Mouse (Mus musculus) spleen, adult 2 months (tissue): Measurements from ENCODE around the gene Nrxn3. TPM values are rescaled to one million over a fixed set of nuclear protein-coding genes. Genes with fewer than 3 reads are reported as not detected.

Experiments
- DNase-seq, 2 experiments: peaks; one replicate each; pipeline versions ENCODE4 v3.0.0 to v3.0.0-alpha.2; 2012 to 2021; ENCODE audit warnings: low spot score in 2 of 2, low read depth in 1 of 2
- H3K27ac ChIP-seq: fragments of 200-500 bp; 2 replicates; pipeline ENCODE4 v1.5.1; 2012; ENCODE audit warnings: low read length, inconsistent platforms; ENCODE audit not compliant: insufficient read depth
- H3K27me3 ChIP-seq: fragments of 200-500 bp; 2 replicates; pipeline ENCODE4 v1.6.1; 2012; ENCODE audit warnings: mild to moderate bottlenecking, moderate library complexity, low read length, inconsistent platforms; ENCODE audit not compliant: control insufficient read depth, insufficient read depth
- H3K36me3 ChIP-seq: fragments of 200-500 bp; 2 replicates; pipeline ENCODE4 v1.6.1; 2012; ENCODE audit warnings: mild to moderate bottlenecking, low read length, inconsistent platforms; ENCODE audit not compliant: control insufficient read depth, insufficient read depth
- H3K4me1 ChIP-seq: fragments of 200-500 bp; 2 replicates; pipeline ENCODE4 v1.6.1; 2011; ENCODE audit warnings: inconsistent platforms; ENCODE audit not compliant: control insufficient read depth, insufficient read depth, insufficient read length
- H3K4me3 ChIP-seq: fragments of 200-500 bp; 2 replicates; pipeline ENCODE4 v1.5.1; 2011; ENCODE audit warnings: mild to moderate bottlenecking, inconsistent platforms; ENCODE audit not compliant: insufficient read depth, insufficient read length; ENCODE audit errors: extremely low read depth
- CTCF ChIP-seq: fragments of 200-500 bp; IDR thresholded peaks from 2 replicates; pipeline ENCODE4 v1.5.1; 2011; ENCODE audit warnings: mild to moderate bottlenecking, inconsistent platforms; ENCODE audit not compliant: insufficient read depth, insufficient read length, insufficient replicate concordance; ENCODE audit errors: extremely low read depth
- POLR2A ChIP-seq: fragments of 200-500 bp; IDR thresholded peaks from 2 replicates; pipeline ENCODE4 v1.6.1; 2011; ENCODE audit warnings: low read depth, low read length, inconsistent platforms
- WGBS: fragments of 180-500 bp; shearing (Covaris S2); methylation state at CpG from one replicate; pipeline ENCODE4 v1.1.7; 2018; 5-methylcytosine and 5-hydroxymethylcytosine counted together
- polyA plus RNA-seq: library from polyadenylated mRNA; depleted of rRNA; stranded (reverse); fragments of >200 nt; gene quantifications from 2 replicates; pipeline ENCODE4 v1.2.3, GENCODE M21; 2012

Gene Nrxn3
- polyA plus RNA-seq, 1 experiment: not detected

GRCm38 (mm10) chr12:89072436-89072835, 349.8 kb downstream of the Nrxn3 start:
- H3K27me3 ChIP-seq: no peaks in the 10 kb centered on the region
- H3K36me3 ChIP-seq: no peaks in the 10 kb centered on the region
- no peak for DNase-seq
- TF ChIP-seq CTCF (no peak), POLR2A (no peak)
- no peak overlapping the region for H3K27ac ChIP-seq
- H3K4me1 ChIP-seq: no peaks in the 10 kb centered on the region
- H3K4me3 ChIP-seq: no peak overlapping the region

DNA sequence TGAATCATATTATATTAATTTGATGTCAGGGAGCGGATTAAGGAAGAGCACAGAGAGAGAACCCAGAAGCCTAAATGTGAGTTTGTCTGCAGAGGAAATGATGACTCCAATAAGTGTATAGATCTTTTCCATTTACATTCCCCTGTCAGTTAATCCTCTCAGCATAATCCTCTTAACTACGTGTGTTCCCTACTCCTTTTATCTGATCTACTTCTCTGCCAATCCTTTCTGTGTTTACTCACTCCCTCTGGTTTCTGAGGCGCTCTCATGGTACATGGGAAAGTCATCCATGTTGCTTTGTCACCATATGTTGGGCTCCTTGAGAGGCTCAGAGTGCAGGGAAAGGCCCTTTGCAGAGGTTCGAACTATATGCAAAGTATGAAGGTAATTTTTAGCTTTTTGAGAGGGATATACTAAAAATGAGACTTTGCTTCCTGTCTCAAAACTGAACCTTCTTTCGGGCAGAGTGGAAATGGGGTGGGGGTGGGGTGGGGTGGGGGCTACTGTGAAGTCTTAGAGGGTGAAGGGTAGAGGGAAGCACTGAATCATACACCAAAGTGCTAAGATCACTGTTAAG, 350.6 kb downstream of the Nrxn3 start:
- no peaks in the 10 kb centered on the region for H3K4me1 ChIP-seq
- no peaks in the 10 kb centered on the region for H3K36me3 ChIP-seq
- TF ChIP-seq CTCF: no peak
- no peak for TF ChIP-seq POLR2A
- no peak for DNase-seq
- no peaks in the 10 kb centered on the region for H3K27me3 ChIP-seq
- no peak overlapping the region for H3K27ac ChIP-seq
- no peak overlapping the region for H3K4me3 ChIP-seq
- 71% methylated on average over 5 of the region's 5 CpGs for WGBS

DNA sequence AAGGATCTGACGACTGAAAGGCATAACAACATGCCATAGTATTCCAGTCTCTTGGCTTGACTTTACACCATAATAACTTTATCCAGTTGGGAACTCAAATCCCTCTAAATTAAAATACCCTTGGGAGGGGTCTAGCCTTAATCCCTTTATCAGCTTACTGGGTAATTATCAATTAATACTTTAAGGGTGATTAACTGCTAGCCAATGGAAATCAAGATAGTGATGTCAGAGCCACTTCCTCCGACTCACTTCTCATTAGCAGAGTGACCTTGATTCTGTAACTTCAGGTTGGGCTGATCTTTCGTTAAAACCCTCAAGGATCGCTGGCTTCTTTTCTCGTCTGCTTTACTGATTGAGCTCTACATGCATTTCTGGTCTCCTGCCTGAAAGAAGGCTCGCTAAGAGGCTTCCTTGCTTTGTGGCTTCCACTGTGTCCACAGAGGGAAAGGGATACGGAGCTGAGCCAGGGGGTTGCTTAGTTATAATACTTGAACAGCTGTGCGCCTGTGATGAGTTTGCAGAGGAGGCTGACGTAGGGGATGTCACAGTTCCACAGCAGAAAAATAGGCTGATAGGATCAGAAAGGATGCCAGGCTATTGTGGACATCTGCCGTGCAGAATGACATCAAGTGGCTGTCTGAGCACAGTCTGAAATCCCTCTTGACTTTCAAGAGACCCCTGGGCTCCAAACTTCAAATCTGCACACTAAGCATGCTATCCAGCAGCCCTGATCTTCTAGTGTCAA, 352.0 kb downstream of the Nrxn3 start:
- H3K4me1 ChIP-seq: no peaks in the 10 kb centered on the region
- no peaks in the 10 kb centered on the region for H3K36me3 ChIP-seq
- H3K27me3 ChIP-seq: no peaks in the 10 kb centered on the region
- WGBS: 74% methylated on average over 10 of the region's 10 CpGs
- H3K27ac ChIP-seq: no peak overlapping the region
- no peak for DNase-seq
- H3K4me3 ChIP-seq: no peak overlapping the region
- TF ChIP-seq POLR2A (no peak), CTCF (no peak)

- TF ChIP-seq POLR2A: no peak
- TF ChIP-seq CTCF: no peak
- 89% methylated on average over 8 of the region's 8 CpGs for WGBS
- no peak for DNase-seq
These were observed 371.3 kb downstream of the Nrxn3 start for GRCm38 (mm10) chr12:89093806-89094479.

GRCm38 (mm10) chr12:89097561-89097960, 374.9 kb downstream of the Nrxn3 start:
- TF ChIP-seq CTCF: no peak
- TF ChIP-seq POLR2A: no peak
- WGBS: 90% methylated on average over 2 of the region's 2 CpGs
- Histone ChIP-seq H3K4me3 (no peak overlapping the region), H3K27ac (no peak overlapping the region), H3K27me3 (no peaks in the 10 kb centered on the region), H3K4me1 (no peaks in the 10 kb centered on the region), H3K36me3 (no peaks in the 10 kb centered on the region)
- no peak for DNase-seq

More at GRCm38 (mm10) chr12:89093806-89094479, 371.3 kb downstream of the Nrxn3 start:
- H3K4me3 ChIP-seq: no peak overlapping the region
- no peaks in the 10 kb centered on the region for H3K27me3 ChIP-seq
- H3K4me1 ChIP-seq: no peaks in the 10 kb centered on the region
- no peak overlapping the region for H3K27ac ChIP-seq
- no peaks in the 10 kb centered on the region for H3K36me3 ChIP-seq

DNA sequence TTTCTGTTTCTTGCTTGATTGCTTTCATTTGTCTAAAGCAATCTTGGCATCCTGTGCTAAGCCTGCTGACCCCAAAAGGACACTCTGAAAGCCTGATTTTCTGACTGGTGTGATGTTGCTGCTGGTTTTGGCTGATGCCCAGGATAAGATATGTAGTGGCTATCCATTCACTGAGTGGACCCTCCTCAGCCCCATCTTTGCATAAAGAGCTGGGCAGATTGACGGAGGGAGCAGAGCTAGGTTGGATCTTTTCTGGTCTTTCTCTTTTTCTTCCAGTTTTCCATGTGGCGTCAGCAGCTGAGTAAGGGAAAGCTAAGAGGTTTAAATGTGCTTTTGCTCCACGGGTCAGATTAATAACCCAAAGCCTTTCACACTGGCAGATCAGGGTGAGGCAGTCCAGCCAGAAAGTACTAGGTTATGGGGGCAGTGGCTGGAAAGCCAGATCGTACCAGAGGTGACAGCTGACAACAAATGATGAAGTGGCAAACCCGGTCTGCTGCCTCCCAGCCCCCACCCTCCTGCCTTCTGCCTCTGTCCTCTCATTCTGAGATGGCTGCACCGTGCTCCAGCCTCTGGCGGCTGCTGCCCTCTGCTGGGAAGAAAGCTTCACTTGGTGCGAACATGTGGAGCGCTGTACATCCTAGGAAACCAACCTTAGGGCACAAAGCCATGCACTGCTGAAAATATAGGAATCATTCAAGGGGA, 383.5 kb downstream of the Nrxn3 start:
- no peaks in the 10 kb centered on the region for H3K4me1 ChIP-seq
- no peak for DNase-seq
- WGBS: 25% methylated on average over 9 of the region's 9 CpGs
- no peaks in the 10 kb centered on the region for H3K36me3 ChIP-seq
- H3K27me3 ChIP-seq: no peaks in the 10 kb centered on the region
- TF ChIP-seq POLR2A (no peak), CTCF (no peak)
- no peak overlapping the region for H3K27ac ChIP-seq
- no peak overlapping the region for H3K4me3 ChIP-seq
